Mouse (Mus musculus): ENCODE data around the gene Rpl23a. TPM values are rescaled to one million over a fixed set of nuclear protein-coding genes. Genes with fewer than 3 reads are reported as not detected.

Gene Rpl23a
- total and polyA plus RNA-seq, 3 experiments, result 2,892 to 4,112 TPM; not detected in 1

- peak; percentile 61; the same call in 1 of the 2 replicates for TF ChIP-seq CHD1 (IDR thresholded peaks at IDR 0.05; ENCODE audit: low read depth, low read length)
- TF ChIP-seq MYC (IDR thresholded peaks at IDR 0.05; ENCODE audit: low read depth, low read length), result peak; percentile 68; the same call in 1 of the 2 replicates
- TF ChIP-seq TCF12 (IDR thresholded peaks at IDR 0.05; ENCODE audit: low read depth, low read length), result peak; percentile 94
- no peak for TF ChIP-seq USF1 (IDR thresholded peaks at IDR 0.05; ENCODE audit: low read depth, low read length)
- TF ChIP-seq NELFE (IDR thresholded peaks at IDR 0.05; ENCODE audit: low read depth, low read length), result peak; percentile 5
- peak in 1 of 2 experiments; percentile 51; a peak in 2 of 4 replicates for TF ChIP-seq POLR2A (IDR thresholded peaks at IDR 0.05; ENCODE audit: control insufficient read depth in 1 of 2, insufficient read depth in 1 of 2, low read depth in 1 of 2, low read length in 2 of 2, poor library complexity in 1 of 2)
- TF ChIP-seq POLR2AphosphoS5 (IDR thresholded peaks at IDR 0.05; ENCODE audit: borderline replicate concordance, low read depth, low read length), result no peak
- TF ChIP-seq JUND (IDR thresholded peaks at IDR 0.05; ENCODE audit: low read depth, low read length), result no peak
- TF ChIP-seq MAFK (IDR thresholded peaks at IDR 0.05; ENCODE audit: borderline replicate concordance, low read depth, low read length), result peak; percentile 76; the same call in 1 of the 2 replicates
- no peak for TF ChIP-seq TBP (IDR thresholded peaks at IDR 0.05; ENCODE audit: low read depth, low read length)
- peak; percentile 45; the same call in 1 of the 2 replicates for TF ChIP-seq KAT2A (conservative IDR thresholded peaks at IDR 0.05; ENCODE audit: low read depth, low read length)
- TF ChIP-seq ELF1 (IDR thresholded peaks at IDR 0.05; ENCODE audit: low read depth, low read length), result peak; percentile 86
- peak; percentile 78 for TF ChIP-seq MAX (IDR thresholded peaks at IDR 0.05; ENCODE audit: low read length)
- TF ChIP-seq ETS1 (IDR thresholded peaks at IDR 0.05; ENCODE audit: low read depth, low read length), result peak; percentile 91
- 0 out of 2 replicates have a peak, but pooled peaks have one; percentile 5 for TF ChIP-seq MAZ (IDR thresholded peaks at IDR 0.05; ENCODE audit: low read depth, low read length)
- TF ChIP-seq ZKSCAN1 (IDR thresholded peaks at IDR 0.05; ENCODE audit: low read depth, low read length), result no peak
- no peak for TF ChIP-seq USF2 (IDR thresholded peaks at IDR 0.05; ENCODE audit: borderline replicate concordance in 1 of 2, insufficient read depth in 1 of 2, low read depth in 1 of 2, low read length in 2 of 2)
- TF ChIP-seq SIN3A (IDR thresholded peaks at IDR 0.05; ENCODE audit: low read length), result peak; percentile 91
- no peak for TF ChIP-seq E2F4 (IDR thresholded peaks at IDR 0.05; ENCODE audit: borderline replicate concordance, low read depth, low read length)
- TF ChIP-seq CHD2 (IDR thresholded peaks at IDR 0.05; ENCODE audit: low read length), result peak; percentile 35; the same call in 1 of the 2 replicates
These were observed 14.6 kb downstream of the Rpl23a start (continued) for GRCm38 (mm10) chr11:78168541-78169468.

GRCm38 (mm10) chr11:78167257-78167959, 16.0 kb downstream of the Rpl23a start:
- no peak overlapping the region for H3K27ac ChIP-seq (ENCODE audit: control insufficient read depth, low read depth, low read length)
- H3K4me1 ChIP-seq (ENCODE audit: control insufficient read depth in 1 of 2, insufficient read depth in 2 of 2, low read length in 2 of 2), result peaks cover 20 to 37% of the 10 kb centered on the region in 2 experiments

More at GRCm38 (mm10) chr11:78167257-78167959, 16.0 kb downstream of the Rpl23a start:
- no peak overlapping the region for H3K9ac ChIP-seq (ENCODE audit: control insufficient read depth, low read depth, low read length, poor library complexity, severe bottlenecking)
- TF ChIP-seq MAZ (IDR thresholded peaks at IDR 0.05; ENCODE audit: low read depth, low read length) (no peak), MAFK (IDR thresholded peaks at IDR 0.05; ENCODE audit: borderline replicate concordance, low read depth, low read length) (no peak), KAT2A (conservative IDR thresholded peaks at IDR 0.05; ENCODE audit: low read depth, low read length) (no peak), JUND (IDR thresholded peaks at IDR 0.05; ENCODE audit: low read depth, low read length) (no peak), ZC3H11A (IDR thresholded peaks at IDR 0.05; ENCODE audit: low read depth, low read length) (no peak), POLR2AphosphoS2 (IDR thresholded peaks at IDR 0.05; ENCODE audit: low read length) (no peak), ZKSCAN1 (IDR thresholded peaks at IDR 0.05; ENCODE audit: low read depth, low read length) (no peak), RCOR1 (IDR thresholded peaks at IDR 0.05; ENCODE audit: low read depth, low read length) (no peak), TAL1 (IDR thresholded peaks at IDR 0.05; ENCODE audit: low read length) (no peak), CHD1 (IDR thresholded peaks at IDR 0.05; ENCODE audit: low read depth, low read length) (no peak), MYC (IDR thresholded peaks at IDR 0.05; ENCODE audit: low read depth, low read length) (no peak)
- no peaks in the 10 kb centered on the region for H3K27me3 ChIP-seq (ENCODE audit: control insufficient read depth in 1 of 2, insufficient read depth in 2 of 2, low read length in 2 of 2)
- H3K79me2 ChIP-seq (ENCODE audit: control insufficient read depth, insufficient read depth, low read length, poor library complexity), result peaks cover 13% of the 10 kb centered on the region
- H3K9me3 ChIP-seq (replicated peaks; ENCODE audit: insufficient read depth, low read length), result no peaks in the 10 kb centered on the region
- no peak for DNase-seq (ENCODE audit: low read depth, low spot score)
- peaks cover 0 to 23% of the 10 kb centered on the region in 2 experiments; a peak in 2 of 4 replicates for H3K36me3 ChIP-seq (ENCODE audit: control insufficient read depth in 1 of 2, insufficient read depth in 2 of 2, low read length in 2 of 2)
- no peak overlapping the region for H3K4me3 ChIP-seq (ENCODE audit: control insufficient read depth in 1 of 2, insufficient read depth in 1 of 2, low read depth in 2 of 2, low read length in 2 of 2)
